Mouse (Mus musculus) ES-Bruce4 (cell line): ENCODE results near the gene H2-Q2.

ENCODE experiments used
- CTCF ChIP-seq: IDR thresholded peaks from one replicate; pipeline ENCODE4 v1.8.1; 2011; ENCODE audit warnings: low read depth, low read length
- POLR2A ChIP-seq: IDR thresholded peaks from one replicate; pipeline ENCODE4 v1.8.1; 2011; ENCODE audit warnings: low read length; ENCODE audit not compliant: insufficient read depth

- TF ChIP-seq POLR2A (no peak), CTCF (no peak)
Observed at GRCm38 (mm10) chr17:35354071-35354470, 12.0 kb downstream of the H2-Q2 start.
